Mouse (Mus musculus) lung, adult 2 months (tissue): ENCODE measurements around the gene Rps6kc1.

ENCODE experiments used
- CTCF ChIP-seq: fragments of 200-500 bp; IDR thresholded peaks from 2 replicates; pipeline ENCODE4 v1.5.1; 2011; ENCODE audit warnings: mild to moderate bottlenecking, low read length, control low read depth; ENCODE audit not compliant: insufficient read depth
- POLR2A ChIP-seq: fragments of 200-500 bp; IDR thresholded peaks from 2 replicates; pipeline ENCODE4 v1.6.1; 2011; ENCODE audit warnings: low read depth, mild to moderate bottlenecking, control low read depth, low read length, borderline replicate concordance; ENCODE audit errors: extremely low read depth

- TF ChIP-seq CTCF (no peak), POLR2A (no peak)
Measured at GRCm38 (mm10) chr1:190948846-190949245, 37.3 kb upstream of the Rps6kc1 start.
